Mouse (Mus musculus) forebrain, embryonic 12.5 days (tissue): ENCODE measurements around the gene Afap1l2. TPM values are rescaled to one million over a fixed set of nuclear protein-coding genes. Genes with fewer than 3 reads are reported as not detected.

ENCODE experiments used
- ATAC-seq: fragments of 200-750 bp; cut with Nextera tagmentation; 2 replicates; pipeline ENCODE4 v1.8.0; 2017; ENCODE audit warnings: moderate TSS enrichment; ENCODE audit not compliant: low FRiP score
- H3K27ac ChIP-seq: fragments of 300-500 bp; sonication (generic); 2 replicates; pipeline ENCODE4 v1.5.1; 2016; ENCODE audit warnings: mild to moderate bottlenecking
- H3K27me3 ChIP-seq: fragments of 300-500 bp; sonication (generic); 2 replicates; pipeline ENCODE4 v1.6.1; 2016; ENCODE audit warnings: mild to moderate bottlenecking
- H3K36me3 ChIP-seq: fragments of 300-500 bp; sonication (generic); replicated peaks from 2 replicates; pipeline ENCODE4 v1.6.1; 2016; ENCODE audit warnings: mild to moderate bottlenecking
- H3K4me1 ChIP-seq: fragments of 300-500 bp; sonication (generic); 2 replicates; pipeline ENCODE4 v1.6.1; 2016
- H3K4me2 ChIP-seq: fragments of 300-500 bp; sonication (generic); 2 replicates; pipeline ENCODE4 v1.6.1; 2016; ENCODE audit warnings: mild to moderate bottlenecking, moderate library complexity
- H3K4me3 ChIP-seq: fragments of 300-500 bp; sonication (generic); replicated peaks from 2 replicates; pipeline ENCODE4 v1.5.1; 2016; ENCODE audit warnings: mild to moderate bottlenecking
- H3K9ac ChIP-seq: fragments of 300-500 bp; sonication (generic); 2 replicates; pipeline ENCODE4 v1.6.1; 2016; ENCODE audit warnings: mild to moderate bottlenecking
- H3K9me3 ChIP-seq: fragments of 300-500 bp; sonication (generic); 2 replicates; pipeline ENCODE4 v1.6.1; 2016
- WGBS: fragments of 180-500 bp; shearing (Covaris S2); methylation state at CpG from one replicate; pipeline ENCODE4 v1.1.7; 2016; 5-methylcytosine and 5-hydroxymethylcytosine counted together
- polyA plus RNA-seq: library from polyadenylated mRNA; unstranded; fragments of >200 nt; fragmentation: Nextera tagmentation; extraction: Ambion mirVana; gene quantifications from 2 replicates; pipeline ENCODE4 v1.2.1, GENCODE M21; 2016

Afap1l2 gene
- polyA plus RNA-seq, 1 experiment from 2014 or later: 2.7 TPM

DNA sequence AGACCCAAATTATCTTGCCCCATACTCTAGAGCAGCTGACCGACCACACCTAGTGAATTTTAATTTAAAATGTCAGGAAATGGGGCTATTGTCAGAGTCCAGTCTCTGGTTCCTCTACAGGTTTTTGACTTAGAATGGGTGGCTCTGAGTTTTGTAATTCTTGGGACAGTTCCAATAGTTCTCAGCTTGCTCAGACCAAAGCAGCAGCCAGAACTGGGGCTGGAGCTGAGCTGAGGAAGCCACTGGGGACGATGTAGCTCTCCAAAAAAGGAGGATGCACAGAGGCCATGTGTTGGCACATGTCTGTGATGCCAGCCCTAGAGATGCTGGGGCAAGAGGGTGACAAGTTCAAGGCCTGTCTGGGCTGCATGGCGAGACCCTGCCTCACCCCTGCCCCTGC is 78.6 kb downstream of the Afap1l2 start:
- WGBS: 83% methylated on average over 3 of the region's 3 CpGs
- no peaks in the 10 kb centered on the region for H3K4me1 ChIP-seq
- no peak overlapping the region for H3K4me3 ChIP-seq
- no peaks in the 10 kb centered on the region for H3K27me3 ChIP-seq
- ATAC-seq: no peak
- H3K36me3 ChIP-seq: no peaks in the 10 kb centered on the region
- H3K27ac ChIP-seq: no peak overlapping the region
- H3K4me2 ChIP-seq: no peak overlapping the region
- no peaks in the 10 kb centered on the region for H3K9me3 ChIP-seq
- H3K9ac ChIP-seq: no peak overlapping the region

DNA sequence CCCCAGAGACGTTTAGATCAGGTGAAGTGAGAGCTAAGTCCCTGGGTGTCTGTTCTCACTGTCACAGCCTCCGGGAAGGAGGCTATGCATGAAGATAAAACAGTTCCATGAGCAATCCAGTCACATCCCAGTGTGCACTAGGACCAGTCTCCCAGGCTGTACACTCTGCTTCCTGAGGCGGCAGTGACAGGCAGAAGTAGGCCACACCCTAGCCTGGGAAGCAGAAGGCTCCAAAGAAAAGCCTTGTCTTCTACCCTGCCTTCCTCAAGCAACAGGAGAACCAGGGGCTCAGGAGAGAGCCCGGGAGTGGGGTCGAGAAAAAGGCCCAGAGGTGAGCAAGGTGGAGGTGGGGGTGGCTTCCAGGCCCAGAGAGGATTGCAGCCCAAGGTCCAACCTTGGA is 86.3 kb downstream of the Afap1l2 start:
- no peak overlapping the region for H3K4me3 ChIP-seq
- no peak overlapping the region for H3K4me2 ChIP-seq
- H3K9ac ChIP-seq: no peak overlapping the region
- H3K36me3 ChIP-seq: no peaks in the 10 kb centered on the region
- WGBS: 75% methylated on average over 5 of the region's 5 CpGs
- H3K27me3 ChIP-seq: no peaks in the 10 kb centered on the region
- H3K9me3 ChIP-seq: no peaks in the 10 kb centered on the region
- ATAC-seq: no peak
- no peaks in the 10 kb centered on the region for H3K4me1 ChIP-seq
- H3K27ac ChIP-seq: no peak overlapping the region

DNA sequence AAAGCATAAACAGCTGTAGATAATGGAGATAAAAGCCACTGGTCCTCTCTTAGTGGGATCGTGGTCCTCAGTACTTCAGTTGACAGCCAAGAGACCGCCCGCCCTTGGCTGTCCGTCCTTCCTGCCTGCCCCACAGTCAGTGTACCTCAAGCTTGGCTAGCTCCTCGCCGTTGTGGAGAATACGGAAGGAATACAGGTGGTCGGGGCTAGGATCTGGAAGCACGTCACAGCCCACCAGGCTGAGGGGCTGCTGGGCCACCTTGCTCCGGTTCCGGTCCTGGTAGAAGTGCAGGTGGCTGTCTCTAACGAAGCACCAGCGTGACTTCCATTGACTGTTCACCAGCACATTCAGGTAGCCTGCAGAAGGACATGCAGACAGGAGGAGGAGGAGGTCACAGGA is 87.8 kb downstream of the Afap1l2 start:
- H3K4me2 ChIP-seq: no peak overlapping the region
- ATAC-seq: no peak
- H3K9me3 ChIP-seq: no peaks in the 10 kb centered on the region
- 92% methylated on average over 13 of the region's 13 CpGs for WGBS
- H3K27ac ChIP-seq: no peak overlapping the region
- H3K27me3 ChIP-seq: no peaks in the 10 kb centered on the region
- H3K9ac ChIP-seq: no peak overlapping the region
- H3K4me3 ChIP-seq: no peak overlapping the region
- no peaks in the 10 kb centered on the region for H3K4me1 ChIP-seq
- H3K36me3 ChIP-seq: no peaks in the 10 kb centered on the region

DNA sequence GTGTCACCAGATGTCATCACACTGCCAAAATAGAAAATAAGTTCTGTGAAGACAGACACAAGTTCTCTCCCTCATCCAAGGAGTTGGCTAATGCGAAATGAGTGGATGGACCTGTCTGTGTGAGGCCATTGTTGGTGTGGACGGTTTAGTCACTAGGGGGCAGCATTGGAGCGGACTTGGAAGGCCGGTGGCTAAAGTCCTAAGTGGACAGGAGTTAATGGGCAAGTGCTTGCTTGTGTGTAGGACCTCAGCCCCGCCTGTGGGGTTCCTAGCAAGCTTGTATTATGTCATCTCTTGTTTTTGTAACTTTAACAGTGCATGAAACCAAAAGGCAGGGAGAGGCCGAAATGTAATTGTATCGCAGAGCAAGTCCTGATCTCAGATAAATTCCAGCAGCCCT is 88.4 kb downstream of the Afap1l2 start:
- Histone ChIP-seq H3K4me1 (no peaks in the 10 kb centered on the region), H3K4me3 (no peak overlapping the region), H3K36me3 (no peaks in the 10 kb centered on the region), H3K27me3 (no peaks in the 10 kb centered on the region), H3K9me3 (no peaks in the 10 kb centered on the region), H3K4me2 (no peak overlapping the region), H3K9ac (no peak overlapping the region), H3K27ac (no peak overlapping the region)
- peak; percentile 76 for ATAC-seq
- 27% methylated on average over 7 of the region's 7 CpGs for WGBS

DNA sequence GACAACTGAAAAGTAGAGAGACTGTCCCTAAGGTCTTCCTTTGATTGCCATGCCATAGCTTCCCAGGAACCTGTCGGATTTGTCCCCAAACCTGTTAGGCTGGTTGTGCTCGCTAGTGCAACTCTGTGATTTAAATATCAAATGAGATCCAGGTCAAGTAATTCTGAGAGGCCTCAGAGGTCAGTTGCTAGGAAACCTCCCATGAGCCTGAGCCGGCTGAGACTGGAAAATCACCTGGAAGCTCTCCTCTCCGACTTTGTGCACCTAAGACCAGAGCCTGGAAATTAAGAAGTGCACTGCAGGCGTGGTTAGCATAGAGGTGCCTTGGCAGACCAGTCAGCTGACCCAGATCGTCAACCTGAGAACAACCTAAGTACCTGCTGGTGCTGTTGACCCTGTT is 92.9 kb downstream of the Afap1l2 start:
- 49% methylated on average over 6 of the region's 6 CpGs for WGBS
- ATAC-seq: no peak
- H3K4me1 ChIP-seq: peaks cover 3% of the 10 kb centered on the region; the same call in 1 of the 2 replicates
- 0 out of 2 replicates have a peak, but pooled peaks cover 4% of the 10 kb centered on the region for H3K9me3 ChIP-seq
- no peak overlapping the region for H3K27ac ChIP-seq
- no peak overlapping the region for H3K4me3 ChIP-seq
- no peaks in the 10 kb centered on the region for H3K27me3 ChIP-seq
- H3K4me2 ChIP-seq: no peak overlapping the region
- H3K36me3 ChIP-seq: no peaks in the 10 kb centered on the region
- no peak overlapping the region for H3K9ac ChIP-seq

DNA sequence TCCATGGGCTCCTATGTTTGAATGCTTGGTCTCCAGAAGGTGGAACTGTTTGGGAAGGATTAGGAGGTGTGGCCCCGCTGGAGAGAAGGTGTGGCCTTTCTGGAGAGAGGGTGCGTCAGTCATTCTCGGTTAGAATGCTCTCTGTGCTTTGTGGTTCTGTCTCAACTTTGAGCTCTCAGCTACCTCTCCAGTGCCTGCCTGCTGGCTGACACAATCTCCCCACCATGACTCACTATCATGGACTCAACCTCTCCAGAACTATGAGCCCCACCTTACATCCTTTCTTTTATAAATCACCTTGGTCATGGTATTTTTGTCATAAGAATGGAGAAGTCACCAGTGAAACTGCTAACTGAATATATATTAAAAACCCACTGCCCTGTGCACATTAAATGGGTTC is 93.4 kb downstream of the Afap1l2 start:
- Histone ChIP-seq H3K4me1 (peaks cover 3% of the 10 kb centered on the region; the same call in 1 of the 2 replicates), H3K9ac (no peak overlapping the region), H3K27me3 (no peaks in the 10 kb centered on the region), H3K9me3 (0 out of 2 replicates have a peak, but pooled peaks cover 4% of the 10 kb centered on the region), H3K27ac (no peak overlapping the region), H3K4me3 (no peak overlapping the region), H3K36me3 (no peaks in the 10 kb centered on the region), H3K4me2 (no peak overlapping the region)
- no peak for ATAC-seq
- WGBS: 96% methylated on average over 3 of the region's 3 CpGs

DNA sequence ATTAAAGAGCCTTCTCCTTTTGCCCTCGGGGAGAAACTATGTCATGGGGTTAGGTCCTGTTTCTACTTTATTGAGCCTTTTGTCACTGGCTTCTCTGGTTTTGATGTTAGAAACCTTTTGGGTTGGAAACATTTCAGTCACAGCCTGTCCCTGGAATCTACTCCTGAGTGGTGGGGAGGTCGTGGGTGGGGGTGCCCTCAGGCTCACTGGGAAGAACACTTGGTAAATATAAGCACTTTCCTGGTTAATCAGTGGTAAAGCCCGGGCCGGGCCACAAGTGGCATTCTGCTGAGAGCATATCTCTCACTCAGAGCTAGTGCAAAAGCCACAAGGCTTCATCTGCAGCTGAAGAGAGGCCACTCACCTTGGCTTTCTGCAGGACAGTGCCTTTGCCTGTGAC is 94.3 kb downstream of the Afap1l2 start:
- no peak overlapping the region for H3K4me2 ChIP-seq
- WGBS: 90% methylated on average over 4 of the region's 4 CpGs
- no peaks in the 10 kb centered on the region for H3K36me3 ChIP-seq
- no peaks in the 10 kb centered on the region for H3K27me3 ChIP-seq
- no peak overlapping the region for H3K4me3 ChIP-seq
- H3K4me1 ChIP-seq: peaks cover 3% of the 10 kb centered on the region; the same call in 1 of the 2 replicates
- H3K27ac ChIP-seq: no peak overlapping the region
- no peak overlapping the region for H3K9ac ChIP-seq
- ATAC-seq: no peak
- H3K9me3 ChIP-seq: 0 out of 2 replicates have a peak, but pooled peaks cover 4% of the 10 kb centered on the region

DNA sequence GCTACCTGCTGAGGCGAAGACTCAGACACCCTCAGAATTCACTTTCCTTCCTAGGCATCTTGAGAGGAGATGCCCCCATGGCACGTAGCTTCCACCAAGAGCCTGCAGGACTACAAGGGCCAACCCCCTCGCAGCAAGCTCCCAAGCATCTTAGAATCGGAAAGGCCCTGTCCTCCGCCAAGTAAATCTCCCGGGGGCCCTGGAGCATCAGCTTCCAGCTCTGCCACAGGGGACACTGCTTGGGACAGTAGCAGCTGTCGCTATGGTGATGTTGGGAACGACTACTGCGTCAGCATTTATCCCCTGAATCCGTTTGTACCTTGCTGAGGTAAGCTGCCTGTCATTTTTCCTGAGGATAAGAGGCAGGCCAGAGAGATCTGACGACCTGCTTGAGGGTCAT is 97.5 kb downstream of the Afap1l2 start:
- no peak overlapping the region for H3K4me3 ChIP-seq

DNA sequence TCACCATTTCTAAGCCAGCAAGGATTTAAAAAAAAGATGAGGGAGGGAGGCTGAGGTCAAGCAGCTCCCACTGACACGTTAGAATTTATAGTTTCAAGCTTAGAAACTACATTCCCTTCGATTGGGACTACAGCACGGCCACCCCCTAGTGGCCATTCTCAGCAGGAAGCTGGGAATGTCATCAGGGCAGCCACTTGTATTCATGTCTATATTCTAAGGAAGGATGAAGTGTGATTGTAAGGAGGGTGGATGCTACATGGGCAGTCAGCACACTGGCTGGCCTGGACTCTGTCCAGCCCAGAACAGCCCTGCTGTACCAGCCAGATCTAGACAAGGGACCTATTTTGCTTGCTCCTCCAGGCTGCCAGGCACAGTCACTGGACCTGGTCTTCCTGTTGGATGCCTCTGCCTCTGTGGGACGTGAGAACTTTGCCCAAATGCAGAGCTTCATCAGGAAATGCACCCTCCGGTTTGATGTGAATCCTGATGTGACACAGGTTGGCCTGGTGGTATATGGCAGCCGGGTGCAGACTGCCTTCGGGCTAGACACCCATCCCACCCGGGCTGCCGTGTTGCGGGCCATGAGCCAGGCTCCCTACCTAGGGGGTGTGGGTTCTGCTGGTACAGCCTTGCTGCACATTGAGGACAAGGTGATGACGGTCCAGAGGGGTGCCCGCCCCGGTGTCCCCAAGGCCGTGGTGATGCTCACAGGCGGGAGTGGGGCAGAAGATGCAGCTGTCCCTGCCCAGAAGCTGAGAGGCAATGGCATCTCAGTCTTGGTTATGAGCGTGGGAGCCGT is 99.4 kb downstream of the Afap1l2 start:
- 78% methylated on average over 17 of the region's 17 CpGs for WGBS
- no peaks in the 10 kb centered on the region for H3K27me3 ChIP-seq
- no peaks in the 10 kb centered on the region for H3K9me3 ChIP-seq
- H3K4me2 ChIP-seq: no peak overlapping the region
- 0 out of 2 replicates have a peak, but pooled peaks have one; percentile 17 for ATAC-seq
- no peak overlapping the region for H3K9ac ChIP-seq
- H3K4me1 ChIP-seq: peaks cover 5% of the 10 kb centered on the region; the same call in 1 of the 2 replicates
- H3K4me3 ChIP-seq: no peak overlapping the region
- no peak overlapping the region for H3K27ac ChIP-seq
- no peaks in the 10 kb centered on the region for H3K36me3 ChIP-seq

More for the DNA sequence above, 97.5 kb downstream of the Afap1l2 start:
- no peaks in the 10 kb centered on the region for H3K27me3 ChIP-seq
- peaks cover 3% of the 10 kb centered on the region; the same call in 1 of the 2 replicates for H3K4me1 ChIP-seq
- no peaks in the 10 kb centered on the region for H3K36me3 ChIP-seq
- WGBS: 66% methylated on average over 11 of the region's 11 CpGs
- H3K4me2 ChIP-seq: no peak overlapping the region
- no peak for ATAC-seq
- 0 out of 2 replicates have a peak, but pooled peaks cover 4% of the 10 kb centered on the region for H3K9me3 ChIP-seq
- H3K27ac ChIP-seq: no peak overlapping the region
- H3K9ac ChIP-seq: no peak overlapping the region

DNA sequence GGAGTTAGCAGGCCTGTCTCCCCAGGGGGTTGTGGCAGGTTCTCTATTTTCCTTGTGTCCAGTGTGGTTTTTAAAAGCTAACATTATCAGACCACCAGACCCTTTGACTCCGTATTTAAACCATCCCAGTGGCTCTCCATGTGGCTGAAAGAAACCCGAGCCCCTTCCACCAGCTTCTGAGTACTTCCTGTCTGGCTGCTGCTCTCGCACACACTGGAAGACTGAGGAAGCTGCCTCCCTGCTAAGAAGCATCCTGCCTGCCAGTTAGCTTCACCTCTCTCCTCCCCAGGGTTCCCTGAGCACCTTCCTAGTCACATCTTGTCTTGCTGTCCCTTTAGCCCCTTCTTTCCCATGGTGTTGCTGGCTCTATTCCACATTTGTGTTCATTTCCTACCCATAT is 100.2 kb downstream of the Afap1l2 start:
- H3K36me3 ChIP-seq: no peaks in the 10 kb centered on the region
- no peaks in the 10 kb centered on the region for H3K9me3 ChIP-seq
- 66% methylated on average over 3 of the region's 3 CpGs for WGBS
- peaks cover 5% of the 10 kb centered on the region; the same call in 1 of the 2 replicates for H3K4me1 ChIP-seq
- no peaks in the 10 kb centered on the region for H3K27me3 ChIP-seq
- H3K9ac ChIP-seq: no peak overlapping the region
- ATAC-seq: no peak
- no peak overlapping the region for H3K27ac ChIP-seq
- H3K4me3 ChIP-seq: no peak overlapping the region
- no peak overlapping the region for H3K4me2 ChIP-seq

DNA sequence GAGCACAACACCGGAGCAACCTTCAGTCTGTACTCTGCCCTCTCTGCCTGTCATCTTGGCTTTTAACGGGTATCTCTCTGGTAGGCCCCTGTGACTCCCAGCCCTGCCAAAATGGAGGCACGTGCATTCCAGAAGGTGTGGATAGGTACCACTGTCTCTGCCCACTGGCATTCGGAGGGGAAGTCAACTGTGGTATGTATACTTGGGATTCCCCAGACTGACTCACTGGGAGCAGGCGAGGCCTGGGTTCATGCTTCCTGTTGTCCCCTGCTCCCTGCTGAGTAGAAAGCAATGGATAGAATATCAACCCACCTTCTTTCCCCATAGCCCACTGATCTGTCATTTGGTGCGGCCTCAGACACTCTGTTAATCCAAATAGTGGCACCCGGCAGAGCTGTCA is 102.6 kb downstream of the Afap1l2 start:
- Histone ChIP-seq H3K27ac (no peak overlapping the region), H3K36me3 (no peaks in the 10 kb centered on the region), H3K4me3 (no peak overlapping the region), H3K4me1 (peaks cover 2% of the 10 kb centered on the region; the same call in 1 of the 2 replicates), H3K27me3 (no peaks in the 10 kb centered on the region), H3K9ac (no peak overlapping the region), H3K9me3 (no peaks in the 10 kb centered on the region), H3K4me2 (no peak overlapping the region)
- 90% methylated on average over 7 of the region's 7 CpGs for WGBS
- ATAC-seq: no peak

DNA sequence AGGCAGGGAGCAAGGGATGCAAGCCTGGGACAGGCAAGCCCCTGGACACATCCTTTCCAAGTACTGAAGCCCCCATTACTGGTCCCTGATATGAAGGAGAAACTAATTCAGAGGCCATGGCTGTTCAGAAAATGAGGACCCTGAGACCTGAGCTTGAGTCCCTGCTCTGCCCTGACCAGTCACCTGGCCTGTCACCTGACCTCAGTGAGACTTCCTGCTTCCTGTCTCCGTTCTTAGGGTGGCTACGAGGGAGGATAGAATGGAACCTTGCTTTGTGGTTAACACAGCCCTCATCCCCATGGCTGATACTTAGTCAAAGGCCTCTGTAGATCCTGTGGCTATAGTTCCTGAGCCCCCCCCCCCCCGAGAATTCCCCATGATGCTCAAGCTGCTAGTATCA is 103.9 kb downstream of the Afap1l2 start:
- Histone ChIP-seq H3K27ac (no peak overlapping the region), H3K4me2 (no peak overlapping the region), H3K27me3 (no peaks in the 10 kb centered on the region), H3K4me1 (peaks cover 2% of the 10 kb centered on the region; the same call in 1 of the 2 replicates), H3K36me3 (no peaks in the 10 kb centered on the region), H3K9ac (no peak overlapping the region), H3K9me3 (no peaks in the 10 kb centered on the region), H3K4me3 (no peak overlapping the region)
- 87% methylated on average over 3 of the region's 3 CpGs for WGBS
- no peak for ATAC-seq

DNA sequence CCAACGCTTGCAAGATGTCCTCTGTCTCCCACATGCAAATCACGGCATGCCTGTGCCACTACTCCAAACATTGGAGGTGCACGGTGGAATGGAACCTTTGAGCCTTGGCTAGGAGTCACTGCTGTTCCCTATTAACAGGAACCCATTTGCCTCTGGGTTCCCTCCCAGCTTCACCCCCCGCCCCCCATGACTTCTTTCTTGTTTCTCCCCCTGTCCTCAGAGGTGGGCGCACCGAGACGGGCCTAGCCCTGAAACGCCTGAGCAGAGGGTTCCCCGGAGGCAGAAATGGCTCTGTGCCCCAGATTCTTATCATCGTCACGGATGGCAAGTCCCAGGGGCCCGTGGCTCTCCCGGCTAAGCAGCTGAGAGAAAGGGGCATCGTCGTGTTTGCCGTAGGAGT is 110.4 kb downstream of the Afap1l2 start:
- Histone ChIP-seq H3K4me1 (no peaks in the 10 kb centered on the region), H3K4me2 (no peak overlapping the region), H3K36me3 (no peaks in the 10 kb centered on the region), H3K9me3 (no peaks in the 10 kb centered on the region), H3K27ac (no peak overlapping the region), H3K27me3 (no peaks in the 10 kb centered on the region), H3K4me3 (no peak overlapping the region), H3K9ac (no peak overlapping the region)
- WGBS: 85% methylated on average over 16 of the region's 16 CpGs
- no peak for ATAC-seq
